Mouse (Mus musculus) fat pad, adult 2 months (tissue): ENCODE results near the gene Scn10a.

Source experiments
- DNase-seq: peaks from one replicate; pipeline ENCODE4 v3.0.0-alpha.2; 2011; ENCODE audit warnings: low read depth, low spot score; ENCODE audit errors: extremely low read depth

Scn10a gene

DNA sequence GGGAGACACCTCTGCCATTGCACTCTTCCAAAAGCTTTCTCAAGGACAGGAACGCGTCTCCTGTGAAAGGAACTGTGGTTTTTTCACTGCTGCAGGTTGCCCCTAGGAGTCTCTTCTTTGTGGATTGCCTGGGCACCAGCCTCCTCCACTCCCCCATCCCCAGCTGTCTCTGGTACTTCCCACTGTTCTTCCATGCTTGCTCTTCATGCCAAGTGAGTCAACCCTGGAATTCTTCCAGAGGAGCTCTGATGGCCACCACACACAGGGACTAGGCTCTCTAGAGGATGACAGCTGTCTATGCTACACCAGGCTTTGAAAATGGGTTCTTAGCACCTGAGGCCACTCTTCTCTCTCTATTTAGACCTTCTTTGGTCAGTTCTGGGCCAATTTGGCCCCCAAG lies 142.1 kb downstream of the Scn10a start:
- DNase-seq, result no peak

GRCm38 (mm10) chr9:119575732-119576131 lies 143.4 kb downstream of the Scn10a start:
- DNase-seq, result no peak

DNA sequence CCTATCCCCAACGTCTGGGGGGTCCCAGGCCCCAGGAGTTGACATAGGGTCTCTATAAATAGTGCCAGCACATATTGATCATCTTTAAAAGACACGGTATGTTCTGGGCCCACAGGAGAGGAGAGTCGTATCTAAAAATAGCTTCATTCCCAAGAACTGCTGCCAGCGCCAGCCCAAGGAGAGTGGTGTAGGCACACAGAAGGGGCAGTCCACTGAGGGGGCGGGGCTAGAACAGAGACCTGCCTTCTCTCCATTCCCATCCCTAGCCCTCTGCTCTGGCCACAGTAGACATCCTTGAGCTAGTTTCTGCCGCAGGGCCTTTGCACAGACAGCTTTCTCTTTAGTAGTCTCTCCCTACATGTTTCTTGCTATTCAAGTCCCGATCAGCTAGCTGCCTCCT lies 144.8 kb downstream of the Scn10a start:
- no peak for DNase-seq

DNA sequence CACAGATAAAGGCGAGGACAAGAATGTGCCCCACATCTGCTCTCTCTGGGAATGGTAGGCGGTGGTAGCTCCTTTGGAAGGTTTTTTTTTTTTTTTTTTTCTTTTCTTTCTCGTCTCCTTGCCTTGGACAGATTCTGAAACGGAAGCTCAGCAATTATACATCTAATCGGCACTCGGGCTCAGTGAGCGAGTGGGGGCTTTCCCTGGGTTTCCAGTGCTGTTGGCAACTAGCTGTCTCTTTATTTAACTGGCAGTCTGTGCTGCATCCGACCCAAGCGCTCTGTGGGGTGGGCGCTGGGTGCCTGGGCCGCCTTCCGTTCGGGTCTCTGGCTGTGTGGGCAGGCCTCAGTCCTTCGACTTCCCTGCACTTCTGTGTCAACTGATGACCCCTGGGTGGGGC lies 146.1 kb downstream of the Scn10a start:
- no peak for DNase-seq

- DNase-seq, result no peak
These were observed 147.7 kb downstream of the Scn10a start for GRCm38 (mm10) chr9:119571411-119571888.

DNA sequence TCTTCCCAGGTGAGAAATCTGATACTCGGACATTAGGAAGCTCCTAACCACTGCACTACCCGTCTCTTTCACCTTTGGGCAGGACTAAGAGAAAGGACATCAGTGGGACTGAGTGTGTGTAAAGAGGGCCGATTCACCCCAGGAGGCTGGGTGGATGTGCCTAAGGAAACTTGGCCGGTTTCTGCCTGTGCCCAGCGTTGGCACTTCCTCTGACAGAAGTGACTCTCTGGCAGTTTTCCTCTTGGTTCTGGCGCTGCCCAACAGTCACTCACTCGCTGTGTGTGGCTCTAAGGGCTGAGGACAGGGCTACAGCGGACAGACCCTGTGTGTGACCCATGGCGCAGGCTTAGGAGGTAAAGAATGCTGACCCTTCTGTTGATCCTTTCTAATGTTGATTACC lies 148.5 kb downstream of the Scn10a start:
- DNase-seq, result no peak

GRCm38 (mm10) chr9:119568732-119569131 lies 150.4 kb downstream of the Scn10a start:
- no peak for DNase-seq

- no peak for DNase-seq
These were observed 151.3 kb downstream of the Scn10a start for GRCm38 (mm10) chr9:119567800-119568199.

- DNase-seq, result no peak
These were observed 152.9 kb downstream of the Scn10a start for GRCm38 (mm10) chr9:119566214-119566613.

DNA sequence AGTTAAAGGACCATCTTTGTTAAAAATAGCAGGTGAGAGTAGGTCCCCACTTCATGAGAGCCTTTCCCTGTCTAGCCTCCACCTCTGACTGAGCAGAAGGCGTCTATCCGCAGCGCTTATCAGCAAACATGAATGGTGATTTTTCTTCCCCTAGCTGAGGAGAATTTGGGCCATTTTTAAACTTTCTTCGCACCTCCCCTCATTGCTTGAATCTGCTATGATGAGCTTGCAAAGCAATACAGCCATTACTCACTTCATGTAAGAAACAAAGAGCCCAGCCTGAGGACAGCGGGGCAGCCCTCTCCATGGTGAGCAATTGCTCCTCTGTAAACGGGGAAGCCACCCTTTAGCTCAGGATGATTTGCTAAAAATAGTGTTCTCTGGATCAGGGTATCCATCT lies 154.3 kb downstream of the Scn10a start:
- DNase-seq, result no peak

GRCm38 (mm10) chr9:119563617-119564016 lies 155.5 kb downstream of the Scn10a start:
- no peak for DNase-seq

DNA sequence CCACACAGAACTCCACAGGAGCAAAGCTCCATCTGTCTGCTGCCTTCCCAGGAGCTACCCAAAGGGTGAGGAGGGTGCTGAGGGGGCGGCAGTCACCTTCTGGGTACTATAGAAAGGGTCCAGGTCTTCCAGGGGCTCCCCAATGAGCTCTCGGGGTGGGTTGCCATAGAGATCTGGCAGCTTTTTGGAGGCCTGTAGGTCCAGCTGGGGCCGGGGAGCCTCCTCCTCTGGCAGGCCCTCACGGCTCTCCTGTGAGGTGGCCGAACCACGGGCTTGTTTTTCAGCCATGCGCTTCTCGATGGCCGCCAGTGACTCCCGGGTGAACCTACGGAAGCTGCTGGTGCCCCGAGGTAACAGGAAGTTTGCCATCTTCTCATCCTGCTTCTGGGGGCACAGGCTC lies 156.9 kb downstream of the Scn10a start:
- DNase-seq, result no peak

DNA sequence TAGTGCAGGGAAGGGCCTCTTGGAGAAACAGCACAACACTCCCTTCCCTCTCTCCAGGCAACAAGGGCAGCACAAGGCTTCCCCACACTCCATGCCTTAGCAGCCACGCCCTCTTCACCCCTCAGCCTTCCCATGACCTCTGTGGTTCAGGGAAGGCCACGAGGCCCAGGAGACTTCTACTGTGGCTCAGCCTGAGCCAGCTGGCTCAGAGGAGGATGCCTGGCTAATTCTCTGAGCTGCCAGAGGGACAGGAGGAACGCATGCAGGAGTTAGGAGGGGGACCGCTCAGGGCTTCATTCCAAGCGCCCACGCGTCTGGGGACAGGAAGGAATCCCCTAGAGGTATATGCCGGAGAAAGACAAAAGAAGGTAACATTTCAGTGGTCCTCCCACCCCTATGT lies 157.4 kb downstream of the Scn10a start:
- DNase-seq, result no peak

DNA sequence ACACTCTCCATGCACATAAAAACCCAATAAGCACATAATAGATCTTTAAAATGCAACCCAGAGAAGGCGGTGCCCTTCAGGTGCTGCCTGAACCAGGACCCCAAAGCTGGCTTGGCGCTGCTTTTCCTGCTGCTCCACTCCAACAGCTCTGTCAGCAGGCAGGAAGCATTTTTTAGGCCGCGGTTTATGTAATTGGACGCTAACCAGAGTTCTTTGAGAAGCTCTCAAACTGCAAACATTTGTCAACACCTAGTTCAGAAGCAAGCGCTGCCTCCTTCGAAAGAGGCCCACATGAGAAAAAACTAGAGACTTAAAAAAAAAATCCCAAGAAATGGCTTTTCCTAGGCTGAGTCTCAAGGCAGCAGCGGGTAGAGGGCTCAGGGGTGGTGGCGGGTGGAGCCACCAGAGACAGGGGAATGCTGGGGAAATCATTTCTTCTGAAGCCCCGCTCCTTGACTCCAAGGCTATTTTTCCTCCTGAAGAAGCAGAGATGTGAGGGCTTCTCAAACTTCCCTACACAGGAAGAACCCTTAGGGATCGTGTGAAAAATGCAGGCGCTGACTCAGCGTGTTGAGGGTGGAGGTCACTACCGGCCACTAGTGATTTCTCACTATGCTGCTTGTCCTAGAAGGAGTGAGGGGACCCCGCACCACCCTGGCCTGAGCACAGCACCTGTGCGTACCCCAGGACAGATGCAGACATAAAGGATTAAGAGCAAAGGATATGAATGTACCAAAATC lies 159.4 kb downstream of the Scn10a start:
- no peak for DNase-seq
